Mouse (Mus musculus): Measurements from ENCODE around the gene Gabrg3. TPM values are rescaled to one million over a fixed set of nuclear protein-coding genes. Genes with fewer than 3 reads are reported as not detected.

Gene Gabrg3
- total and polyA plus RNA-seq, 3 experiments, result under 0.01 TPM; not detected in 2

- H3K36me3 ChIP-seq (ENCODE audit: control insufficient read depth, insufficient read depth, low read length), result no peaks in the 10 kb centered on the region
- intact Hi-C loops (cut with DNase I), result no loop called here
- no peak for DNase-seq
- no peak overlapping the region for H3K27ac ChIP-seq
- H3K79me2 ChIP-seq (replicated peaks; ENCODE audit: control insufficient read depth, insufficient read depth, low read length), result no peaks in the 10 kb centered on the region
- no peaks in the 10 kb centered on the region for H3K27me3 ChIP-seq (ENCODE audit: control insufficient read depth, insufficient read depth, low read length)
- 73% methylated on average over 5 of the region's 5 CpGs for WGBS
- no peak overlapping the region for H3K9ac ChIP-seq (ENCODE audit: low read depth, low read length)
- TF ChIP-seq POLR2A (IDR thresholded peaks at IDR 0.05; ENCODE audit: insufficient read depth, low read depth, low read length) (no peak), CTCF (IDR thresholded peaks at IDR 0.05) (peak; percentile 54)
- H3K4me3 ChIP-seq, result no peak overlapping the region
- no peaks in the 10 kb centered on the region for H3K4me1 ChIP-seq (ENCODE audit: control insufficient read depth, insufficient read depth, low read length)
Observed at GRCm38 (mm10) chr7:56938020-56938419, 449.0 kb downstream of the Gabrg3 start.

- H3K27me3 ChIP-seq (ENCODE audit: control insufficient read depth, insufficient read depth, low read length), result no peaks in the 10 kb centered on the region
- H3K79me2 ChIP-seq (replicated peaks; ENCODE audit: control insufficient read depth, insufficient read depth, low read length), result no peaks in the 10 kb centered on the region
- 91% methylated on average over 1 of the region's 1 CpGs for WGBS
- H3K4me1 ChIP-seq (ENCODE audit: control insufficient read depth, insufficient read depth, low read length), result no peaks in the 10 kb centered on the region
- DNase-seq, result no peak
- no peak for TF ChIP-seq POLR2A (IDR thresholded peaks at IDR 0.05; ENCODE audit: insufficient read depth, low read depth, low read length)
- TF ChIP-seq EP300 (IDR thresholded peaks at IDR 0.05; ENCODE audit: insufficient read depth, low read depth, low read length), result no peak
- no peak for TF ChIP-seq CTCF (IDR thresholded peaks at IDR 0.05)
- H3K9ac ChIP-seq (ENCODE audit: low read depth, low read length), result no peak overlapping the region
- no peaks in the 10 kb centered on the region for H3K36me3 ChIP-seq (ENCODE audit: control insufficient read depth, insufficient read depth, low read length)
- H3K4me3 ChIP-seq, result no peak overlapping the region
- H3K27ac ChIP-seq, result no peak overlapping the region
- intact Hi-C loops (cut with DNase I), result no loop called here
Observed at GRCm38 (mm10) chr7:56919499-56919898, 467.5 kb downstream of the Gabrg3 start.

DNA sequence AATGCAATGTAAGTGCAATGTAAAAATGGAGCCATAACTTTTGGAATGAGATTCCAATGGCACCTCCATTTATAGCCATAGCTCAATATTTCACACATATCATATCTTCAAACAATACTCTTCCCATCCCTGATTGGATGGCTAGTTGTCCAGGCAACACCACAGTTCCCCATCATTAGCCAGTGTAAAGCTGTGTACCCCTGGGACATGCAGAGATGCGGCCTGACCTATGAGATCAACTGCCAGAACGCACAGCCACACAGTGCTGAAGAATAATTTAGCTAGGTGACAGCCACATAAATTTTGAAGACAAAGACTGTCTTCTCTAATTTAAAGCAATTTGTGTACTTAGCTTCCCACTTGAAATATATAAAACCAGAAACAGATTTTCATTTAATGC is 472.1 kb downstream of the Gabrg3 start:
- Histone ChIP-seq H3K27ac (no peak overlapping the region), H3K79me2 (replicated peaks; ENCODE audit: control insufficient read depth, insufficient read depth, low read length) (no peaks in the 10 kb centered on the region), H3K9ac (ENCODE audit: low read depth, low read length) (no peak overlapping the region), H3K4me1 (ENCODE audit: control insufficient read depth, insufficient read depth, low read length) (no peaks in the 10 kb centered on the region), H3K36me3 (ENCODE audit: control insufficient read depth, insufficient read depth, low read length) (no peaks in the 10 kb centered on the region), H3K27me3 (ENCODE audit: control insufficient read depth, insufficient read depth, low read length) (no peaks in the 10 kb centered on the region), H3K4me3 (no peak overlapping the region)
- TF ChIP-seq POLR2A (IDR thresholded peaks at IDR 0.05; ENCODE audit: insufficient read depth, low read depth, low read length) (no peak), CTCF (IDR thresholded peaks at IDR 0.05) (no peak), EP300 (IDR thresholded peaks at IDR 0.05; ENCODE audit: insufficient read depth, low read depth, low read length) (no peak)
- intact Hi-C loops (cut with DNase I), result no loop called here
- no peak for DNase-seq
- 64% methylated on average over 2 of the region's 2 CpGs for WGBS

DNA sequence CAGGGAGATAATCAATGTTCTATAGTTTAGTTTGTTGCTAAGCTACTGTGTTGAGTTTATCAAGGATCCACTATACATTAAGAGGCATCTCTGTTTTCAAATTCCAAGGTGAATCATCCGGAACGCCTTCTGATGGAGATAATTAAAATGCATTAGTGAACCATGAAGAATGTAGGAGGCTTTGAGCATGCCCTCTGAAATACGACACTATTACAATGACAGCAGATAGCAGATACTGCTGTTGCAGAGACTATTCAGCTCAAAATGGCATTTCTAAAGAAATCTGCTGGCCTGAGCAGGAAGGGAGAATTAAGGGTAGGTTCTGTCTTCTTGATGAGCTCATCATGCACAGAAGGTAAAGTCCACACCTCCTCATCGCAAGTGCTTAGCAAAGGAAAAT is 487.2 kb downstream of the Gabrg3 start:
- DNase-seq, result no peak
- Histone ChIP-seq H3K79me2 (replicated peaks; ENCODE audit: control insufficient read depth, insufficient read depth, low read length) (no peaks in the 10 kb centered on the region), H3K27ac (no peak overlapping the region), H3K27me3 (ENCODE audit: control insufficient read depth, insufficient read depth, low read length) (no peaks in the 10 kb centered on the region), H3K4me3 (no peak overlapping the region), H3K36me3 (ENCODE audit: control insufficient read depth, insufficient read depth, low read length) (no peaks in the 10 kb centered on the region), H3K4me1 (ENCODE audit: control insufficient read depth, insufficient read depth, low read length) (no peaks in the 10 kb centered on the region), H3K9ac (ENCODE audit: low read depth, low read length) (no peak overlapping the region)
- no peak for TF ChIP-seq CTCF (IDR thresholded peaks at IDR 0.05)
- TF ChIP-seq POLR2A (IDR thresholded peaks at IDR 0.05; ENCODE audit: insufficient read depth, low read depth, low read length), result no peak
- TF ChIP-seq EP300 (IDR thresholded peaks at IDR 0.05; ENCODE audit: insufficient read depth, low read depth, low read length), result no peak
- intact Hi-C loops (cut with DNase I), result no loop called here
- WGBS, result 60% methylated on average over 4 of the region's 4 CpGs

DNA sequence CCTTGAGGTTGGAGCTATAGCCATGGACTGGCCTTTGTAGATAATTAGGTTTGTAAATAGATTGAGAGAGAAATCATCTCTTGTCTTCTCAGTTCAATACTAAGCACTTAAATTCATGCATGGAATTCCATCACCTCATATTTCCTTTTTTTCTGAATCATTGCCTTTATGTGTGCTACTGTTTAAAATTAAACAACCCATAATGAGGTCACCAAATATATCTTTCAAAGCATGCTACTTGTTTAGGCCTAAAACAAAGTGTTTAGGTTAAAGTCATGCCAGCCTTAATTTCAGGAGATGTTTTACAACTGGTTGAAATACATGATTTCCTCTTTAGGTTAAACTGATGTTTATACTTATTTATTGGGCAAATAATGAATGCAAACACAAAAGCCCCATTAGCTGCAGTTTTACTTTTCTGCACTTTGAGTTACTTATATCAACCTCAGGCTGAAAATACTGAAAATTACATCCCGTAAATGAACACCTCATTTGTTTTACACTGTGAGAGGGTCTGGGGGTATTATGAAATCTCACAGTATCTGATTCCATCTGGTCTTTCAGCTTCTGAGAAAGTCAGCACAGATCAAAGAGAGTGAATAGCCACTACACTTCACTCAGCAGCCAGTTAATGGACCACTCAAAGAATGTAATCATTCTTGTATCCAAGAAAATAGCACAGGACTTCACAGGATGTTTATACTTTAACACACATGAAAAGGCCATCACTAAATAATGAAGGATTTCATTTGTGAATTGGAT is 519.5 kb downstream of the Gabrg3 start:
- intact Hi-C loops (cut with DNase I), result no loop called here
- TF ChIP-seq EP300 (IDR thresholded peaks at IDR 0.05; ENCODE audit: insufficient read depth, low read depth, low read length) (no peak), POLR2A (IDR thresholded peaks at IDR 0.05; ENCODE audit: insufficient read depth, low read depth, low read length) (no peak), CTCF (IDR thresholded peaks at IDR 0.05) (no peak)
- Histone ChIP-seq H3K27me3 (ENCODE audit: control insufficient read depth, insufficient read depth, low read length) (no peaks in the 10 kb centered on the region), H3K4me1 (ENCODE audit: control insufficient read depth, insufficient read depth, low read length) (no peaks in the 10 kb centered on the region), H3K79me2 (replicated peaks; ENCODE audit: control insufficient read depth, insufficient read depth, low read length) (no peaks in the 10 kb centered on the region), H3K4me3 (no peak overlapping the region), H3K27ac (no peak overlapping the region), H3K36me3 (ENCODE audit: control insufficient read depth, insufficient read depth, low read length) (no peaks in the 10 kb centered on the region), H3K9ac (ENCODE audit: low read depth, low read length) (no peak overlapping the region)
- WGBS, result 86% methylated on average over 1 of the region's 1 CpGs
- no peak for DNase-seq

DNA sequence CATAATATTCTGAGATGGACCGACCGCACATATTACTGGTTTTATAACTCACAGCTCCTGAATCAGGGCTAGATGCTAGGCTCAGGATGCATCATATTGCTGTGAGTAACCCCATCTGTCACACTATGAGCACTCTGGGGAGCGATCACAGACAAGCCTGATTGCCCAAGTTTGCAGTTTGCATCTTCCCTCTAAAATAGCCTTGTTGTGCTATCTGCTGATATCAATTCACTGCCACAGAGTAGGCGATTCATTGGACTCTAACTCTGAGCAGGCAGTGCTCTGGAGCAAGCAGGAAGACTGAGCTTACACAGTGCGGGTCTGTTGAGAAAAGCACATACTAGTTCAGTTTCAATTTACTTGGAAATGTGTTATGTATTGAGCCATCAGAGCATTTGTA is 543.4 kb downstream of the Gabrg3 start:
- Histone ChIP-seq H3K27ac (no peak overlapping the region), H3K79me2 (replicated peaks; ENCODE audit: control insufficient read depth, insufficient read depth, low read length) (no peaks in the 10 kb centered on the region), H3K9ac (ENCODE audit: low read depth, low read length) (no peak overlapping the region), H3K27me3 (ENCODE audit: control insufficient read depth, insufficient read depth, low read length) (no peaks in the 10 kb centered on the region), H3K4me1 (ENCODE audit: control insufficient read depth, insufficient read depth, low read length) (no peaks in the 10 kb centered on the region), H3K36me3 (ENCODE audit: control insufficient read depth, insufficient read depth, low read length) (no peaks in the 10 kb centered on the region), H3K4me3 (no peak overlapping the region)
- intact Hi-C loops (cut with DNase I), result no loop called here
- DNase-seq, result no peak
- TF ChIP-seq POLR2A (IDR thresholded peaks at IDR 0.05; ENCODE audit: insufficient read depth, low read depth, low read length), result no peak
- no peak for TF ChIP-seq CTCF (IDR thresholded peaks at IDR 0.05)
- no peak for TF ChIP-seq EP300 (IDR thresholded peaks at IDR 0.05; ENCODE audit: insufficient read depth, low read depth, low read length)
- WGBS, result 74% methylated on average over 5 of the region's 5 CpGs
